Comparison of ENCODE assay signal across 18 mouse cellular contexts in genomic region chr5:96975112-96975511, GRCm38 (mm10).
"Had no signal": no experiment of that assay in that cellular context is flagged by ENCODE, and none has a peak within 500 bp of the region (broad histone marks: within the 10 kb centered on the region; RNA-seq: fewer than 3 reads in every experiment).

No protein-coding gene starts in this region.

- H3K4me1 ChIP-seq: neural tube, embryonic 12.5 days had no signal

- H3K9me3 ChIP-seq: liver, embryonic 15.5 days; lung, embryonic 15.5 days; midbrain, embryonic 13.5 days; neural tube, embryonic 12.5 days had no signal

- H3K9ac ChIP-seq: liver, embryonic 15.5 days; liver, postnatal 0 days; lung, embryonic 15.5 days; midbrain, embryonic 13.5 days; neural tube, embryonic 12.5 days had no signal

- DNase-seq: liver, postnatal 0 days; lung, adult 2 months; lung, postnatal 14 days; lung, postnatal 36 days; right cerebral cortex, adult 18-20 months; right cerebral cortex, postnatal 14 days; thymus, adult 18-20 months; thymus, postnatal 14 days; thymus, postnatal 36 days had no signal

- H3K27ac ChIP-seq: liver, embryonic 15.5 days; lung, embryonic 15.5 days; macrophage; midbrain, embryonic 13.5 days; neural tube, embryonic 12.5 days had no signal

- ATAC-seq: liver, postnatal 0 days; lung, postnatal 0 days; midbrain, embryonic 13.5 days; midbrain, embryonic 16.5 days had no signal

- H3K36me3 ChIP-seq: liver, embryonic 15.5 days; lung, embryonic 15.5 days; midbrain, embryonic 13.5 days; neural tube, embryonic 12.5 days had no signal

- H3K27me3 ChIP-seq: lung, embryonic 15.5 days; megakaryocyte, embryonic 14.5 days; midbrain, embryonic 13.5 days; neural tube, embryonic 12.5 days had no signal

- H3K4me2 ChIP-seq: liver, embryonic 15.5 days; lung, embryonic 15.5 days; midbrain, embryonic 11.5 days; midbrain, embryonic 13.5 days; neural tube, embryonic 12.5 days had no signal

- H3K4me3 ChIP-seq: liver, embryonic 15.5 days; lung, embryonic 15.5 days; megakaryocyte, embryonic 14.5 days; midbrain, embryonic 13.5 days; neural tube, embryonic 12.5 days had no signal
